Comparison of ENCODE assay signal across 8 mouse cellular contexts in genomic region chr3:56079015-56079612, GRCm38 (mm10).
DNase-seq lines count a peak whose midpoint lies in the region; ATAC-seq and TF ChIP-seq lines count a peak whose summit lies in the region.

No protein-coding gene starts in this region.

- no peak overlapping the region for H3K9ac ChIP-seq in kidney, embryonic 14.5 days (ENCODE audit: low read depth, low read length)
- H3K9ac ChIP-seq in midbrain, embryonic 16.5 days (ENCODE audit: low read depth, low read length), result no peak overlapping the region
- H3K9ac ChIP-seq in midbrain, embryonic 13.5 days (replicated peaks), result no peak overlapping the region
- no peak overlapping the region for H3K9ac ChIP-seq in stomach, postnatal 0 days (ENCODE audit: low read length)

- no peak for DNase-seq in cerebellum, adult 9-11 months
- peak; percentile 37 for DNase-seq in kidney, adult 2 months
- DNase-seq in stomach, postnatal 0 days (ENCODE audit: low spot score), result no peak

- no peaks in the 10 kb centered on the region for H3K9me3 ChIP-seq in kidney, embryonic 14.5 days (ENCODE audit: control insufficient read depth, low read length)
- H3K9me3 ChIP-seq in midbrain, embryonic 16.5 days (replicated peaks; ENCODE audit: control insufficient read depth, low read length, poor library complexity, severe bottlenecking), result no peaks in the 10 kb centered on the region
- no peaks in the 10 kb centered on the region for H3K9me3 ChIP-seq in midbrain, embryonic 13.5 days
- H3K9me3 ChIP-seq in stomach, postnatal 0 days (ENCODE audit: control insufficient read depth, low read length), result no peaks in the 10 kb centered on the region

- peak; percentile 66; the same call in 1 of the 2 replicates for ATAC-seq in cerebellum, adult (ENCODE audit: insufficient number of reproducible peaks, low FRiP score, low TSS enrichment)
- ATAC-seq in kidney, embryonic 14.5 days (ENCODE audit: low FRiP score, low TSS enrichment), result no peak
- ATAC-seq in midbrain, embryonic 16.5 days, result 0 out of 2 replicates have a peak, but pooled peaks have one; percentile 70
- no peak for ATAC-seq in midbrain, embryonic 13.5 days
- ATAC-seq in stomach, postnatal 0 days (ENCODE audit: low FRiP score, low TSS enrichment), result no peak
- ATAC-seq in megakaryocyte-erythroid progenitor cell, adult 5-6 weeks (replicated peaks; ENCODE audit: low FRiP score, low TSS enrichment, poor library complexity, severe bottlenecking), result no peak

- no peaks in the 10 kb centered on the region for H3K4me1 ChIP-seq in kidney, adult 2 months (ENCODE audit: control insufficient read depth, insufficient read depth, low read length)
- H3K4me1 ChIP-seq in kidney, embryonic 14.5 days (ENCODE audit: control insufficient read depth, insufficient read depth, low read length), result no peaks in the 10 kb centered on the region
- H3K4me1 ChIP-seq in midbrain, embryonic 16.5 days (ENCODE audit: control insufficient read depth, insufficient read depth, low read length), result no peaks in the 10 kb centered on the region
- H3K4me1 ChIP-seq in midbrain, embryonic 13.5 days (replicated peaks), result no peaks in the 10 kb centered on the region
- no peaks in the 10 kb centered on the region for H3K4me1 ChIP-seq in stomach, postnatal 0 days (replicated peaks; ENCODE audit: control insufficient read depth, insufficient read depth)

- H3K27me3 ChIP-seq in kidney, adult 2 months (replicated peaks; ENCODE audit: control insufficient read depth, insufficient read depth, low read length), result no peaks in the 10 kb centered on the region
- H3K27me3 ChIP-seq in kidney, embryonic 14.5 days (ENCODE audit: control insufficient read depth, insufficient read depth, low read length), result no peaks in the 10 kb centered on the region
- H3K27me3 ChIP-seq in midbrain, embryonic 16.5 days (ENCODE audit: control insufficient read depth, insufficient read depth, low read depth, low read length), result no peaks in the 10 kb centered on the region
- H3K27me3 ChIP-seq in midbrain, embryonic 13.5 days, result no peaks in the 10 kb centered on the region
- no peaks in the 10 kb centered on the region for H3K27me3 ChIP-seq in stomach, postnatal 0 days (ENCODE audit: control insufficient read depth, insufficient read depth, low read length)

- no peaks in the 10 kb centered on the region for H3K36me3 ChIP-seq in kidney, adult 2 months (ENCODE audit: control insufficient read depth, insufficient read depth, low read length)
- no peaks in the 10 kb centered on the region for H3K36me3 ChIP-seq in kidney, embryonic 14.5 days (ENCODE audit: control insufficient read depth, insufficient read depth, low read length)
- H3K36me3 ChIP-seq in midbrain, embryonic 16.5 days (ENCODE audit: control insufficient read depth, insufficient read depth, low read length), result 0 out of 2 replicates have a peak, but pooled peaks cover 6% of the 10 kb centered on the region
- peaks cover 16% of the 10 kb centered on the region for H3K36me3 ChIP-seq in midbrain, embryonic 13.5 days
- no peaks in the 10 kb centered on the region for H3K36me3 ChIP-seq in stomach, postnatal 0 days (ENCODE audit: control insufficient read depth, insufficient read depth, low read length)

- no peak overlapping the region for H3K4me2 ChIP-seq in kidney, embryonic 14.5 days (replicated peaks; ENCODE audit: low read depth, low read length)
- no peak overlapping the region for H3K4me2 ChIP-seq in midbrain, embryonic 16.5 days (ENCODE audit: low read length)
- H3K4me2 ChIP-seq in midbrain, embryonic 13.5 days (replicated peaks), result no peak overlapping the region
- no peak overlapping the region for H3K4me2 ChIP-seq in stomach, postnatal 0 days (replicated peaks; ENCODE audit: low read depth)

- no peak for TF ChIP-seq CTCF in kidney, adult 2 months (conservative IDR thresholded peaks at IDR 0.05; ENCODE audit: insufficient read depth, insufficient read length, low read depth, low read length)
- peak; percentile 69 for TF ChIP-seq CTCF in stomach, postnatal 0 days (IDR thresholded peaks at IDR 0.05; ENCODE audit: low read depth)

- 89% methylated on average over 1 of the region's 1 CpGs for WGBS in kidney, adult 2 months
- 100% methylated on average over 1 of the region's 1 CpGs for WGBS in kidney, embryonic 14.5 days
- 89% methylated on average over 1 of the region's 1 CpGs for WGBS in midbrain, embryonic 16.5 days
- 96% methylated on average over 1 of the region's 1 CpGs for WGBS in midbrain, embryonic 13.5 days
- 87% methylated on average over 1 of the region's 1 CpGs for WGBS in stomach, postnatal 0 days

- H3K27ac ChIP-seq in kidney, adult 2 months (ENCODE audit: insufficient read depth, low read depth, low read length), result no peak overlapping the region
- no peak overlapping the region for H3K27ac ChIP-seq in kidney, embryonic 14.5 days (ENCODE audit: low read depth, low read length)
- H3K27ac ChIP-seq in midbrain, embryonic 16.5 days (ENCODE audit: low read length), result no peak overlapping the region
- no peak overlapping the region for H3K27ac ChIP-seq in midbrain, embryonic 13.5 days
- H3K27ac ChIP-seq in stomach, postnatal 0 days (replicated peaks), result no peak overlapping the region

- TF ChIP-seq EP300 in stomach, postnatal 0 days (optimal IDR thresholded peaks at IDR 0.05), result no peak

- no peak overlapping the region for H3K4me3 ChIP-seq in kidney, adult 2 months (ENCODE audit: insufficient read depth, low read depth, low read length)
- no peak overlapping the region for H3K4me3 ChIP-seq in kidney, embryonic 14.5 days (ENCODE audit: low read length)
- H3K4me3 ChIP-seq in midbrain, embryonic 16.5 days (ENCODE audit: low read depth, low read length), result no peak overlapping the region
- no peak overlapping the region for H3K4me3 ChIP-seq in midbrain, embryonic 13.5 days (replicated peaks)
- H3K4me3 ChIP-seq in stomach, postnatal 0 days (ENCODE audit: low read depth, low read length), result no peak overlapping the region

- no peak for TF ChIP-seq POLR2A in kidney, adult 2 months (IDR thresholded peaks at IDR 0.05; ENCODE audit: low read depth, low read length)

Comparison
In these comparisons a context has a peak if more than half of its experiments do, and no peak if none do; other contexts are left out.
1. ATAC-seq: peak in cerebellum, adult (single experiment) and midbrain, embryonic 16.5 days (single experiment); none in kidney, embryonic 14.5 days (single experiment), midbrain, embryonic 13.5 days (single experiment), stomach, postnatal 0 days (single experiment) and megakaryocyte-erythroid progenitor cell, adult 5-6 weeks (single experiment).